Mouse (Mus musculus): ENCODE measurements around the gene Phactr3. TPM values are rescaled to one million over a fixed set of nuclear protein-coding genes. Genes with fewer than 3 reads are reported as not detected.

Phactr3 gene
- polyA plus RNA-seq, 1 experiment: 0.20 TPM

DNA sequence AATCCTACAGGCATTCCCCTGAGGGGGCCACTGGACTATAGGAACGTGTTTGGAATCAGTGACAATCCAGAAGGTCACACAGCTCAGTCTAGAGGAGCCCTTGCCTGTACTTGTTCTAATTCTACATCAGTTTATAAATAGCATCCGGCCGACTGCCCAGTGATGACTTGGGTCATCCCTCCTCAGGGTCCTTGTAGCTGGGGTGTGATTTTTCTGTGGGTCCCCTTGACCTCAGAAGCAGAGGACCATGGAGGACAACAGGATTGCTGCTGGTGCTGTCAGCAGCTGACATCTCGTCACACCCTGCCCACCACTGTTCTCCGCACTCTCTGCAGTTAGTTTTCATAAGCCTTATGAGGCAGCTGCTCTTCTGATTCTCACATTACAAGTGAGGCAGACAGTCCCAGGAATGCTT lies 89.4 kb downstream of the Phactr3 start:
- 61% methylated on average over 5 of the region's 5 CpGs for WGBS
- no peak overlapping the region for H3K4me3 ChIP-seq (replicated peaks; ENCODE audit: extremely low read depth, low read depth, low read length)
- H3K4me1 ChIP-seq (ENCODE audit: control insufficient read depth, insufficient read depth, low read length): no peaks in the 10 kb centered on the region
- no peak for TF ChIP-seq CTCF (IDR thresholded peaks at IDR 0.05; ENCODE audit: insufficient read depth, low read length)
- TF ChIP-seq POLR2A (IDR thresholded peaks at IDR 0.05; ENCODE audit: borderline replicate concordance, extremely low read depth, low read depth, low read length): no peak
- DNase-seq: no peak

DNA sequence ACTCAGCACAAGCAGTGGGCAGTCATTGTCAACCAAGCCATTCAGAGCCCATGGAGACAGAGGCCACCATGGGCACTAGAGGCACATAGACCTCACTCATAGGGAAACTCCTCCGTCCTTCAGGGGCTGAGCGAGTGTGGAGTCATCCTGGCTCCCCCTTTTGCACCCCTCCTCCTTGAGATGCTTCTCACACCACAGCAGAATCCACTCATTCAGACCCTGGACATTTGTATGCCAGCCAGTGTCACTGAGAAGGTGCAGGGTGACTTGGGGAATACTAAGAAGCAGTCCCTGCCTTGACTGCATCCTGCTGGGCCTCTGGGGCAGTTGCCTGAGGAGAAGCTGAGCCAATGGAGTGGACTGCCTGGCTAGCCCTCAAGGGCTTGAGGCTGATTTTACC lies 95.1 kb downstream of the Phactr3 start:
- 70% methylated on average over 2 of the region's 2 CpGs for WGBS
- H3K4me1 ChIP-seq (ENCODE audit: control insufficient read depth, insufficient read depth, low read length): no peaks in the 10 kb centered on the region
- TF ChIP-seq CTCF (IDR thresholded peaks at IDR 0.05; ENCODE audit: insufficient read depth, low read length): no peak
- no peak overlapping the region for H3K4me3 ChIP-seq (replicated peaks; ENCODE audit: extremely low read depth, low read depth, low read length)
- DNase-seq: no peak

GRCm38 (mm10) chr2:178214531-178214930 lies 95.8 kb downstream of the Phactr3 start:
- H3K4me3 ChIP-seq (replicated peaks; ENCODE audit: extremely low read depth, low read depth, low read length): no peak overlapping the region
- TF ChIP-seq POLR2A (IDR thresholded peaks at IDR 0.05; ENCODE audit: borderline replicate concordance, extremely low read depth, low read depth, low read length) (no peak), CTCF (IDR thresholded peaks at IDR 0.05; ENCODE audit: insufficient read depth, low read length) (no peak)
- no peak for DNase-seq
- WGBS: 68% methylated on average over 1 of the region's 1 CpGs
- H3K4me1 ChIP-seq (ENCODE audit: control insufficient read depth, insufficient read depth, low read length): no peaks in the 10 kb centered on the region

DNA sequence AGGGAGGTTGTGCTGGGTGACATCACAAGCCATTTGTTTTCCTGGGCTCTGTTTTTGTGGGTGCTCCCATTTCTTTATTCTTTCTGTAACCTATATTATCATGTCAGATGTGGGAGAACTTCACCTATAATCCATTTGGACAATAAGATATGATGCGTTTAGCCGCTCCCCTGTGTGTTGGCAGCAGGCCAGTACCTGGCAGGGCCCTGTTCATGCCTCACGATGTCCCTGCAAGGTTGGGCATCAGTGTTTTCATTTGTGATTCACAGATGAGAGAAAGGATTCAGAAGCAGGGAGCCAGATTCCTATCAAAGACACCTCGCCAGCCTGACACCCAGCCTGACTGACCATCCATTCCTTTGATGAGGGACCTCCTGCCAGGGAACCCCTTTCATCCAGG lies 99.7 kb downstream of the Phactr3 start:
- no peaks in the 10 kb centered on the region for H3K4me1 ChIP-seq (ENCODE audit: control insufficient read depth, insufficient read depth, low read length)
- H3K4me3 ChIP-seq (replicated peaks; ENCODE audit: extremely low read depth, low read depth, low read length): no peak overlapping the region
- DNase-seq: no peak
- 62% methylated on average over 4 of the region's 4 CpGs for WGBS
- no peak for TF ChIP-seq CTCF (IDR thresholded peaks at IDR 0.05; ENCODE audit: insufficient read depth, low read length)
- no peak for TF ChIP-seq POLR2A (IDR thresholded peaks at IDR 0.05; ENCODE audit: borderline replicate concordance, extremely low read depth, low read depth, low read length)

DNA sequence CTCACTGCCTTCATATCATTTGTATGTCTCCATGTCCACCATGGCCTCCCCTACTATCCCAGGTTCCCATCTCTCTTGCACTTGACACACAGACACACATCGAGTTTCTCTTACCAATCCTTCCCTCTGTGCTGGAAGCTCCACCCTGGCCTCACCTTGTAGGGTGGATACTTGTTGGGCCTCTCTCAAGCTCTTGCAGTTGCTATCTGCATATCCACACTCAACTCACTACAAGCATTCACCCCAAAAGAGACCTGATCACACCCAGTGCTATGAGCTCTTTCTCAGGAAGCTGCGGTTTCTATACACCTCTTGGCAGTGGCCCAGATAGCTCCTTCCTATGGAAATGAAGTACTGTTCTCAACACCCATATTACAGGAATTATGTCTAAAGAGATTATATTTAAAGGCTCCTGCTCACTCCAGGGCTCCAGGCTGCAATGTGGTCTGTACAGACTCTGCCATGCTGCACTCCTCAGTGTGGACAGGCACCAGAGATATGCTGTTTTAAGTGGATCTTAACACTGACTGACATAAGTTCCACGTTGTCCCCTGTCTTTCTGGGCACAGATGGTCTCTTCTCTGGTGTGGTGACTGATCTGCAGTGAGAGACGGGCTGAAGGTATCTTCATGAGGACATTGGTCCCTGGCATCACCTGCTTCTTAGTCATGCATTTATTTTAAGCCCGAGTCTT lies 100.8 kb downstream of the Phactr3 start:
- TF ChIP-seq CTCF (IDR thresholded peaks at IDR 0.05; ENCODE audit: insufficient read depth, low read length) (no peak), POLR2A (IDR thresholded peaks at IDR 0.05; ENCODE audit: borderline replicate concordance, extremely low read depth, low read depth, low read length) (no peak)
- no peak for DNase-seq
- 62% methylated on average over 5 of the region's 5 CpGs for WGBS
- H3K4me3 ChIP-seq (replicated peaks; ENCODE audit: extremely low read depth, low read depth, low read length): no peak overlapping the region
- H3K4me1 ChIP-seq (ENCODE audit: control insufficient read depth, insufficient read depth, low read length): no peaks in the 10 kb centered on the region

- WGBS: 76% methylated on average over 3 of the region's 3 CpGs
- TF ChIP-seq POLR2A (IDR thresholded peaks at IDR 0.05; ENCODE audit: borderline replicate concordance, extremely low read depth, low read depth, low read length) (no peak), CTCF (IDR thresholded peaks at IDR 0.05; ENCODE audit: insufficient read depth, low read length) (no peak)
- Histone ChIP-seq H3K4me1 (ENCODE audit: control insufficient read depth, insufficient read depth, low read length) (no peaks in the 10 kb centered on the region), H3K4me3 (replicated peaks; ENCODE audit: extremely low read depth, low read depth, low read length) (no peak overlapping the region)
- DNase-seq: no peak
Observed at GRCm38 (mm10) chr2:178220148-178220717, 101.5 kb downstream of the Phactr3 start.

GRCm38 (mm10) chr2:178221003-178221402 lies 102.2 kb downstream of the Phactr3 start:
- TF ChIP-seq CTCF (IDR thresholded peaks at IDR 0.05; ENCODE audit: insufficient read depth, low read length) (no peak), POLR2A (IDR thresholded peaks at IDR 0.05; ENCODE audit: borderline replicate concordance, extremely low read depth, low read depth, low read length) (no peak)
- WGBS: 83% methylated on average over 3 of the region's 3 CpGs
- Histone ChIP-seq H3K4me1 (ENCODE audit: control insufficient read depth, insufficient read depth, low read length) (no peaks in the 10 kb centered on the region), H3K4me3 (replicated peaks; ENCODE audit: extremely low read depth, low read depth, low read length) (no peak overlapping the region)
- no peak for DNase-seq

DNA sequence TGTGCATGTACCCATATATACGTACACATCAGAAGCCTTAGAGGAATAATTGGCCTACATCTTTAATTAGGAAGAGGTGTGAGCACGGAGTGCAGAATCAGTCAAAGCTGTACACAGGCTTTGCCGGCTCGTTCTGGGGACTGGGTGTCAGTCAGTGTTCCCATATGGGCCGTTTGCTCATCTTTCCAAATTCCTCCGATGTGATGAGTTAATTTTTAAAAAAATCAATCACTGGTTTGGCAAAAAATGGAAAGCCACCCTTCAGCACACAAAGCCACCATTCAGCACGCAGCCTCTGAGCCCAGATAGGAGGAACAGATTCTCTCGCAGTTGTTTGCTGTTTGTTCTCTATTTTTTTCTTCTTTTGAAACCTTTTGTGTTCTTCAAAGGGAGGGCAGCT lies 110.5 kb downstream of the Phactr3 start:
- no peak for DNase-seq
- no peak for TF ChIP-seq POLR2A (IDR thresholded peaks at IDR 0.05; ENCODE audit: borderline replicate concordance, extremely low read depth, low read depth, low read length)
- TF ChIP-seq CTCF (IDR thresholded peaks at IDR 0.05; ENCODE audit: insufficient read depth, low read length): no peak
- 75% methylated on average over 8 of the region's 8 CpGs for WGBS
- no peaks in the 10 kb centered on the region for H3K4me1 ChIP-seq (ENCODE audit: control insufficient read depth, insufficient read depth, low read length)
- H3K4me3 ChIP-seq (replicated peaks; ENCODE audit: extremely low read depth, low read depth, low read length): no peak overlapping the region

GRCm38 (mm10) chr2:178233487-178233886 lies 114.7 kb downstream of the Phactr3 start:
- no peak overlapping the region for H3K4me3 ChIP-seq (replicated peaks; ENCODE audit: extremely low read depth, low read depth, low read length)
- 0 out of 2 replicates have a peak, but pooled peaks have one; percentile 14 for TF ChIP-seq CTCF (IDR thresholded peaks at IDR 0.05; ENCODE audit: insufficient read depth, low read length)
- no peak for TF ChIP-seq POLR2A (IDR thresholded peaks at IDR 0.05; ENCODE audit: borderline replicate concordance, extremely low read depth, low read depth, low read length)
- no peak for DNase-seq
- no peaks in the 10 kb centered on the region for H3K4me1 ChIP-seq (ENCODE audit: control insufficient read depth, insufficient read depth, low read length)
- WGBS: 76% methylated on average over 5 of the region's 5 CpGs

DNA sequence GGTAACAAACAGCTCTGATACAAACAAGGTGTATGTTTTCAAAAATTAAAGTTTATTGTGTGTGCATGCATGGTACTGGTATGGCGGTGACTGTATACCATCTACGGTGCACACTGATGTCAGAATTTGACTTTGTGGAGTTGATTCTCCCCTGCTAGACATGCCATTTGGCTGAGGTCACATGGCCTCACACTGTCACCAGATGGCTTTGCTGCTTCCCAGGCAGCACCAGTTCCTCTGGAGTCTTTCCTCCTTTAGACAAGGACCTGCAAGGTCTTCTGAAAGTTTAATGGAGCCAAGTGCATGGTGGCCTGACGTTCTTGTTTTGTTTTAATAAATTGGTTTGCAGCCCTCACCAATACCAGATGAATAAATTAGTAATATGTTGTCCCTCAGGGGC lies 118.3 kb downstream of the Phactr3 start:
- no peak for DNase-seq

More for the DNA sequence above, 118.3 kb downstream of the Phactr3 start:
- TF ChIP-seq POLR2A (IDR thresholded peaks at IDR 0.05; ENCODE audit: borderline replicate concordance, extremely low read depth, low read depth, low read length) (no peak), CTCF (IDR thresholded peaks at IDR 0.05; ENCODE audit: insufficient read depth, low read length) (no peak)
- WGBS: 78% methylated on average over 3 of the region's 3 CpGs
- Histone ChIP-seq H3K4me3 (replicated peaks; ENCODE audit: extremely low read depth, low read depth, low read length) (no peak overlapping the region), H3K4me1 (ENCODE audit: control insufficient read depth, insufficient read depth, low read length) (no peaks in the 10 kb centered on the region)

Measured in lung, adult 2 months (tissue).